Mouse (Mus musculus): ENCODE measurements around the gene Pum3.

Gene Pum3

DNA sequence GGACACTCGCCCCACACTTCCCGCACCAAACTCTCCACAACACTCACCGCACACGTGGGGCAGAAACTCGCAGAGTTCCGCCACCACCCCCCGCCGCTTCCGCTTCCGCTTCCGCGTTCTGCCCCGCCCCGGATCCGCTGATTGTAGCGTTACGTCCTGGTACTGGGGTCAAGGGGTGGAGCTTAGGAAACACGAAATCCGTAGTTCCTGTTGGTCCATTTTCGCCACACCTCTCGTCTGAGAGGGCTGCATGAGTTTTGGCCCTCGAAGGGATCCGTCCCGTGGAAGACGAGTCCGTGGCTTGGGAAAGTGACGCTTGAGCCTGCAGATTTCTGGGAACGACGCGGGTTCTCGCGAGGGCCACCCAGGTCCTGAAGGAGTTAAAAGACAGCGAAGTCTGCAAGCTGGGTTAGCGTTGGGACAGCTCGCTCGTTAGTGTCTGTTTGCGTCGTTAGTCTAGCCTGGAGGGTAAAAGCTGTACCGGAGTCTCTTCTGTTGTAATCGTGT, at the start of gene Pum3:
TSS of gene Pum3 (minus strand) at position 81 of the 507 bp plus-strand sequence.
- DNase-seq, result peak; percentile 98 to 99

- DNase-seq, result peak; percentile 72 to 76
Observed at GRCm38 (mm10) chr19:27466691-27467090, 37.1 kb upstream of the Pum3 start.

DNA sequence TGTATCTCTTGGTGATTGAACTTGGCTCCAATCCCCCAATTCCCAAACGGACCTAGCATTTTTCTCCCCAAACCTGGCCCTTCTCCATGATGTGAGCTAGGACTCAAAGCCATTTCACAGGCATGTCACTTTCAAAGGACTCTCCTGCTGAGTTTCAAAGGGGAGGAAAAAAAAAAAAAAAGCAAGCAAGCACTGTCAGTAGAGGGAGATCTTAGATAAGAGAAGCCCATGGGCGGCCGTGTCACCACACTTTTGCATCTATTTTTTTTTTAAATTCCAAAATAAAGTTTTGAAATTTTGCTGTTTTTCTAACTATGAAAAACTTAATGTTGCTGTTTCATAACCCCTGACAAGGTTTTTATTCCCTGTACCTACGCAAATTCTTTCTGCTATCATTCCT, 33.0 kb upstream of the Pum3 start:
- DNase-seq, result no peak

- peak; percentile 65 to 68 for DNase-seq
Observed at GRCm38 (mm10) chr19:27450458-27450857, 20.8 kb upstream of the Pum3 start.

DNA sequence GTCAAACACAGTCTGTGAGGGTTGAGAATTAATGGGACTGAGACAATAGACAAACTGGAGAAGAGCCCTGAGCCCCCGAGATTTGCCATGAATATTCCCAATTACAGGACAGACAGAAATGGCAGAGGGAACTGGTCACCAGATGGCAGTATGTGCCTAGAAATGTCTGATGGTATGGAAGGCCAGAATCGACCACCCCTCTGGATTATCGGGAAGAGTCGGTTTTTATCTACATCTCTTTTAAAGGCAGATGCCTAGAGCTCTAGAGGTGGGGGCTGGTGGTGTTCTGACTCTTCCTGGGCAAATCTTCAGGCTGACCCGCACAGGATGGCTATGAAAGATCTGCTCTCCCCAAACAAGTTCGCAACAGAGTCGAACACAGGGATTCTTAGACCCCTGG, 17.9 kb upstream of the Pum3 start:
- peak; percentile 27 to 38 for DNase-seq

DNA sequence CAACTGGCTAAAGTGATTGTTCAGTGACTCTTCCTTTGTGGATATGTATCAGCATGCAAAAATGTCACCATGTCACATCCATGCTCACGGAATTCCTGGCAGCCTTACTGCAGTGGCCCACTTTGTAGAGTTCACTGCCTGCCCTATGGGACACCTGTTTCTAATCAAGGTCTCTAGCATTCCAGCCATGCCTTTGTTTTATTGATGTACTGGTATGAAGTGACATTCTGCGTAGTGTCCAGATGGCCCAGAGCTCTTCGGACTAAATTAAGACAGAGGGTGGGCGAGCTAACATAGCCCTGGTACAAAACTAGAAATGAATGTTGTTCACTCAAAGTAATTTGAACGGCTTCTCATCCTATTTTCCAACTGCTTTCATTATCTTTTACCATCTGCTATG, 11.5 kb upstream of the Pum3 start:
- no peak for DNase-seq

- no peak for DNase-seq
Observed at GRCm38 (mm10) chr19:27437982-27438652, 8.5 kb upstream of the Pum3 start.

GRCm38 (mm10) chr19:27430406-27430805, 781 bp upstream of the Pum3 start:
- DNase-seq, result peak; percentile 13 to 36

DNA sequence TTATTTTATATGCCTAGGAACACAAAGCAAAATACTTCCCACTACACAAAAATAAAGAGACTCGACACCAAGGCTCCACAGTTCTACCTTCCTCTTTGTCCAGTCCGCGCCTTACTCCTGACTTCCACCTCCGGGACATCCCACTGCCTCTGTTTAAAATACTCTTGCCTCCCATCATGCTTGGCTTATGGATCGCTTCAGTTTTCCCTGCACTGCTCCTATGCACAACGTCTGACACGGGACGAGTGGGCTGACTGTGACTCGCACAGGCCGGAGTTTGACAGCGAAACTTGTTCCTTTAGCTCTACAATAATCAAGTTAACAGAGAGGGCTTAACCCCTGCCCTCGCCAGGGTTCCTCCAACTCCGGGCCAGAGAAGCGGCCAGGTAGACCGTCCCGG, 344 bp downstream of the Pum3 start:
- no peak for DNase-seq

DNA sequence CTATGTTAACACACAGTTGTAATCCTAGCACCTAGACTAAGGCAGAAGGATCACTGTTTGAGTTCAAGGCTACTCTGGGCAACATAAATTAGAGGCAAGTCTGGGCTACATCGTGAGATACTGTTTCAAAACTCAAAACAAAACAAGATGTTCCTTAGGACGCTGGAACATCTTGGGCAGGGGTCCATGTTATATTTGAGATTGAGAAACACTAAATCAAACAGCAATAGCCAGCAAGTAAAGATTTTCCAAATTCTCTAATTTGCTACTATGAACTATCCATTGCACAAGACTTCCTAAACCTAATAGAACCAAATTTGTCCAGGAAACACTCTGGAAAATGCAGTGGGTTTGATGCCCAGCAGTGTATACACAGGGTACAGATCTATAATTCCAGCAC, 1.8 kb downstream of the Pum3 start:
- no peak for DNase-seq

- no peak for DNase-seq
Observed at GRCm38 (mm10) chr19:27426451-27426850, 3.2 kb downstream of the Pum3 start.

DNA sequence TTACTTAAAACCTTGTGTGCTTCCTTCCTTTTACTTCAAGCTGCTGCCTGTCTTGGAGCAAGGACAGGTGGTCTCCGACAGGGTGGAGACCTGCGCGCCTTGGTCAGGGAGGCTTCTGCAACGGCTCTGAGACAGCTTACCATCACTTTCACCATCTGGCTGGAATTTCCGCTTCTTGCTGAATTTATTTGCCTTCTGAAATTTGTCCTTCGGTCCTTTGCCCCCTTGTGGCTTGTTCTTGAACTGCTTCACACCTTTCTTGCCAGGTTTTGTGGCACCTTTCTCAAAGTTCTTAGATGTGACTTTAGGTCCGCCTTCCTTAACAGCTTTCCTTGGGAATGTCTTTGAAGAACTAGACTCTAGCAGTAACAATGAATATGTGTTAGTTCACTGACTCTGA, 4.0 kb downstream of the Pum3 start:
- DNase-seq, result peak; percentile 62 to 67

DNA sequence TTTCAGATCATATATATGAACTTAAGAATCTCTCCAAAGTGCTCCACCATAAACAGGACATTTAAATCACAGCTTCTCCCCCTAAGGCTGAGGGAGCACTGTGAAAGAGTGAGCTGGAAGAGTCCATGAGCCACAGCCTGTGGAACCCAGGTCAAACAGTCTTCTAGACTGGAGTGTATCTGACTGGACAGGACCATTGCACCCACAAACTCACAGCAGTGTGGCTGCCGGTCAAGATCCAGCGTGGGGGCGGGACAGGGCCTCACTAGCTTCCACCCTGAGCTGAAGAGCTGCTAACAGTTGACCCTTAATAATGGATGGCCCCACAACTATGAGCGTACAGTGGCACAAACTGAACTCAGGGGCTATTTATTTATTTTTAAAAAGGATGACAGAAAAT, 12.2 kb downstream of the Pum3 start:
- no peak for DNase-seq

DNA sequence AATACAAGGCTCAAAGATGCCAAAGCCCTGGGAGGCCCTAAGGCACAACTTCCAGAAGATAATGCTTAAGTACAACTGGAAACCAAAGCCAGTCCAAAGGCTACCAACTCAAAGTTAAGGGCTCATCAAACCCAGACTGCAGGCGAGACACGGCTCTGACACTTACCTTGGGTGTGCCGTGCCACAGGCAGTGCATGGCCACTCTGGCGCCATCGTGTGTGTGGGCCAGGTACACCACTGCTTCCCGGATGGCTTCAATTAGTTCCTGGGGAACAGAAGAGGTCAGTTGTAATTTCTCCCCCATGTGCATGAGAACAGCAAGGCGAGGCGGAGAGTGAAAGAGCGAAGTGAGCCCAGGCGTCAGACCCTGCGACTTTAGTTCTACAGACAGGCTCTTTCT, 13.1 kb downstream of the Pum3 start:
- peak; percentile 43 for DNase-seq

DNA sequence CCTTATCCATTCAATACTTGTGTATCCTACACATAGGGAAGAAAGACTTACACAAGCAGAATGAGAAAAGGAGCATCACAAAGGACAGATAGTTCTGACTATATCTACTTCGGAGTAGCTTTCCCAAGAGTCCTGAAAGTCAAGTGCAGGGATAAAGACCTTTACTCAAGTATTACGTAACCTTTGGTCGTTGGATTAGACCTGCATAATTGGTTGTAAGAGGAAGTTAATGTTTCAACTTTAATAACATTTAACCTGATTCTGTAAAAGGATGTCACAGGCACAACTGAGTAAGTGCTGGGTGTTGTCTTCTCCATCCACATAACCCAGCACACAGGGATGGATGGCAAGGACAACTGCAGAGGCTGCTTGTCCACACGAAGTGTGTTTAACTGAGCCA, 18.3 kb downstream of the Pum3 start:
- no peak for DNase-seq

- DNase-seq, result no peak
Observed at GRCm38 (mm10) chr19:27410751-27411150, 18.9 kb downstream of the Pum3 start.

DNA sequence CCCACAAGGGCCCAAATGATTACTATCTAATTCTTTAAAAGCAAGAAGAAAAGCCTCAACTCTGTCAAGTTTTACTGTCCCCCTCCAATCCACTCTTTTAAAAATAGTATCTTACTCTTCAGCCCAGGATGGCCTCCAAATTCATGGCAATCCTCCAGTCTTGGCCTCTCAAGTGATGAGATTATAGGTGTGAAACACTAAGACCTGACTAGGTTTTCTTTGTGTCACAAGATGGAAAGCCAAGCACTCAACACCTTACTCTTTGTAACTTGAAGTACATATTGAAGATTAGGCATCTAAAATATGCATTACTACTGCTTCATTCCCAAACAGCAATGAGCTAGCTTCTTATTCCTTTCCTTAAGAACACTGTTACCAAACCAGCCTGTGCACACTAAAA, 19.8 kb downstream of the Pum3 start:
- DNase-seq, result no peak

DNA sequence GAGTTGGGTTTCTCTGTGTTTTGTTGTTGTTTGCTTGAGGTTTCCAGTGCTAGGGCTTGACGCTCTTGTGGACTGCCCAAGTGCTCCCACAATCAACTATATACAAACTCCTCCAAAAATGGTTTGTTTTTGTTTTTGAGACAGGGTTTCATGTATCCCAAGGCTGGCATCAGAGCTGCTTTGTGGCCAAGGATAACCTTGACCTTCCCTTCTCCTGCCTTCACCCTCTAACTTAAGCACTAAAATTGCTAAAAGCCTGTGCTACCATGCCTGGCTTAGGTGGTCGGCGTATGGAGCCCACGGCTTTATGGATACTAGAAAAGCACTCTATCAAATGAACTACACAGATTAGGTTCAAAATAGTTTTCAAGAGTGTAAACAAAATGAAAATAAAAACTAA, 20.4 kb downstream of the Pum3 start:
- no peak for DNase-seq

DNA sequence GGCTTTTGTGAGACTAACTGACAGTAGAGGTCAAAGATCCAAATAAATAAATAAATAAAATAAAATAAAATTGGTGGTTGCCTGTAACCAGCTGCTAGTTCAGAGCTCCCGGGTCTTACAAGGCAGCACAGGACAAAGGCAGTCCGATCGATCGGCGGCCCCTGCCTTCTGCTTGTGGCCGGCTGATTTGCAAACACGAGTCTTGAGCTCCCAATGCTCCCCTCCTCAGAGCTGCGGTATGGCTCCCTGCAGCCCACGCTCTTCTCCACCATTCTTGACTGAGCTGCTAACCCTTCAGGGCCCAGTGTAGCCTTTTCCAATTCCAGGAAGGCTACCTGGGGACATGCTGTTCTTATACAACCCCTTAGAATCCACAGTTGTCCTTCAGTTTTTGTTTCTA, 31.8 kb downstream of the Pum3 start:
- DNase-seq, result no peak

GRCm38 (mm10) chr19:27397223-27397622, 32.4 kb downstream of the Pum3 start:
- no peak for DNase-seq

GRCm38 (mm10) chr19:27396719-27397118, 32.9 kb downstream of the Pum3 start:
- DNase-seq, result no peak

GRCm38 (mm10) chr19:27395936-27396335, 33.7 kb downstream of the Pum3 start:
- no peak for DNase-seq

DNA sequence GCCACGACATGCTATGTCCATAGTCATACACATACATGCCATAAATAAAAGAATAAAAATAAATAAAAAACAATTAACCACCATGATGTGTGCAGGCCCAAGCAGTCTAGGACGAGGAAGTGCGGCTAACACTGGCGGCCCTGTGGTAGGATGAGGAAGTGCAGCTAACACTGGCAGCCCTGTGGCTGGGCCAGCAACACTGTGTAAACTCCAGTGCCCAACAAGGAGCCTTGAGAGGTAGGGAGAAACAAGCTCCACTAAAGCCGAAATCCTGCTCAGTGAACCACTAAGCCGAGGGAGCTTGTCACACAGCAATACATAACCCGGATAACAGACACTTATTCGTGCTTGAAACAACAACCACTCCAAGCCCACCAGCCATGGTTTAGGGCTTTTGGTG, 34.1 kb downstream of the Pum3 start:
- DNase-seq, result no peak

DNA sequence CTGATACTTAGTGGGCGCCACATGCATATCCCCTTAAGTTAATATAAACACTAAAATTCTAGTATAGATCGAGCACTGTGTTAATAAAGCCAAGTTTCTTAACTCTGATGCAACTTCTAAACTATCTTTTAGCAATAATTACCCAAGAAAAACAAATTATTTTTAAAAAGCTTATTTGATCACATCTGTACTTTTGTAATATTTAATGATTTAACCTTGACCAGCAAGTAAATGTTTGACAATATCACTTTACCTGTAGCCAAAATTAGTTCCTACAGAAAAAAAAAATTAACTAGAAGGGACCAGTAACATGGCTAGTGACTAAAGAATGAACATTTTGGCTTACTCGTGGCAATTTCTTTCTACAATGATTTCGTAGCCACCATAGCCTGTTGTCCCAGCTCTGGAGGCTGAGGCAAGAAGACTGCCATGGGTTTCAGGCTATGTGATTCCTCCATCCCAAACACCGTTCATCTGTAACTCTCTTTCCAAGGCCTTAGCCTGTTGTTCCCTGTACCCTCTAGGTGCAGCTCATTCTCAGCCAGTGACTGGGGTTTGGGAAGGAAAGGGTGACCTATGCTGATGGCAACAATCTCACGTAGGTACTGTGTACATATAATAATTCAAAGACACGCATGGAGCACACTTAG, 35.2 kb downstream of the Pum3 start:
- no peak for DNase-seq

- no peak for DNase-seq
Observed at GRCm38 (mm10) chr19:27392431-27392830, 37.2 kb downstream of the Pum3 start.
